Mouse (Mus musculus): ENCODE measurements at regions not wholly inside any gene's neighbourhood (a gene's known extent, or its start where the extent isn't known, plus 50 kb on each side); places are given as distances from the start of the nearest gene placed in this dataset.

DNA sequence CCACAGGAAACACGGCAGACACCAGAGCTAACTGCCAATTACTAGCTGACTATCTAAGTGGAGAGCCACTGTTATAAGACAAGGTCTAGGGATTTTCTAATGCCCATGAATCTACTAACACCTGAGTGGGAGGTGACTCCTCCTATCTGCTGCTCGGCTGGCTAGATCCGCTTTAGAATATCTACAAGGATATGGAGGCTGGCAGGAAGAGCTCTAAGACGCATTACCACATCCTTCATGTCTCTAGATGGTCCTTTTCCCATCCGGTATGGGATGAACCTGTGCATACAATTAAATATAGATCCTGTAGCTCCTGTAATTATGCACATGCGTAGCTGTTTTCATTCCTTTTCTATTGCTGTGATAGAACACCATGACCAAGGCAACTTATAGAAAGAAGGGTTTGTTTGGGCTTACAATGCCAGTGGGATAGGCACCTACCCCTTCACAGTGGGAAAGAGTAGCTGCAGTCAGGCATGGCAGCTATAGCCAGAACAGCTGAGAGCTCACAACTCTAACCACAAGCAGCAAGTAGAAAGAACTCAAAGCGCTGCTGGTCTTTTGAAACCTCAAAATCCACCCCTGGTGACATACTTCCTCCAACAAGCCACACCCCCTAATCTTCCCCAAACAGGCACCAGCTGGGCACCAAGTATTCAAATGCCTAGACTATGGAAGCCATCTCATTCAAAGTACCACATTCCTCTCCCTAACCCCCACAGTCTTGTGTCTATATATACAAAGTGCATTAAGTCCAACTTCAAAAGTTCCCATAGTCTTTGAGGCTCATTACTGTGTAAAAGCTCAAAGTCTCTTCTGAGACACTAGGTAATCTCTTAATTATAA is 319.3 kb downstream of the H2al1j start:
- Histone ChIP-seq H3K4me2 (ENCODE audit: low read depth, low read length) (no peak overlapping the region), H3K27ac (ENCODE audit: low read length) (no peak overlapping the region), H3K27me3 (ENCODE audit: control insufficient read depth, insufficient read depth, low read depth, low read length) (no peaks in the 10 kb centered on the region), H3K36me3 (ENCODE audit: control insufficient read depth, insufficient read depth) (no peaks in the 10 kb centered on the region), H3K9me3 (replicated peaks; ENCODE audit: control insufficient read depth, low read length) (no peaks in the 10 kb centered on the region), H3K9ac (ENCODE audit: low read depth, low read length) (no peak overlapping the region), H3K4me3 (ENCODE audit: low read depth, low read length) (no peak overlapping the region), H3K4me1 (ENCODE audit: control insufficient read depth, low read depth, low read length) (no peaks in the 10 kb centered on the region)
- 53% methylated on average over 7 of the region's 7 CpGs for WGBS (ENCODE audit: insufficient replicate concordance)
- ATAC-seq (ENCODE audit: low read depth): no peak

DNA sequence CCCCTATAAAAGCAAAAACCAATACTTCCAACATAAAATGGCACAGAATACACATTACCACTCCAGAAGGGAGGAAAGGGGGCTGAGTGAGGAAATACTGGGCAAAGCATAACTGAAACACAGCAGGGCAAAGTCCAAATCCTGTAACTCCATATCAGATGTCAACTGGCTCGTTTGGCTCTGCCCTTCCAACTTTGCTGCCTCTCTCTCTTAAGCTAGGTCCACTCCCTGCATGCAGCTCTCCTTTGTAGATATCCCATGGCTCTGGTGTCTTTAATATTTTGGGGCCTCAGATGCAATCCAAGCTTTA is 319.9 kb downstream of the H2al1j start:
- Histone ChIP-seq H3K9me3 (replicated peaks; ENCODE audit: control insufficient read depth, low read length) (no peaks in the 10 kb centered on the region), H3K27ac (ENCODE audit: low read length) (no peak overlapping the region), H3K9ac (ENCODE audit: low read depth, low read length) (no peak overlapping the region), H3K36me3 (ENCODE audit: control insufficient read depth, insufficient read depth) (no peaks in the 10 kb centered on the region), H3K4me1 (ENCODE audit: control insufficient read depth, low read depth, low read length) (no peaks in the 10 kb centered on the region), H3K4me2 (ENCODE audit: low read depth, low read length) (no peak overlapping the region), H3K27me3 (ENCODE audit: control insufficient read depth, insufficient read depth, low read depth, low read length) (no peaks in the 10 kb centered on the region), H3K4me3 (ENCODE audit: low read depth, low read length) (no peak overlapping the region)
- ATAC-seq (ENCODE audit: low read depth): no peak
- 44% methylated on average over 1 of the region's 1 CpGs for WGBS (ENCODE audit: insufficient replicate concordance)

DNA sequence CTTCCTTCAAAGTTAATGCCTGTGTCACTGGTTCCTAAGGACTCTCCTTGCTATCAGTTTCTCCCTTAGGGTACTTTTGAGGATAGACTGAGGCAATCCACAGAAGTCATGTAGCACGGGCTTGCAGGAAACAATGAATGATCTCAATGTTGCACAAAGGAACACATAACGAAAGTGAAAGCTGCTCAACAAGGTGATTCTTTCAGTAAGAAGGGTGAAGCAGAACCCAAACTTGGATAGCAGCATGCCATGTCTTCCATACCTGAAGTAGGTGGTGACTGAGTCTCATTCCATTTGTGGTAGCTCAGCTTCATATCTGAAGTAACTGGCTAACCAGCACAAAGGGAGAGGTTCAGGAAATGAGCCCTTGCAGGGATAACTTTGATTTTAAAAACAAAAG is 325.7 kb downstream of the H2al1j start:
- no peaks in the 10 kb centered on the region for H3K9me3 ChIP-seq (replicated peaks; ENCODE audit: control insufficient read depth, low read length)
- no peaks in the 10 kb centered on the region for H3K4me1 ChIP-seq (ENCODE audit: control insufficient read depth, low read depth, low read length)
- no peak overlapping the region for H3K27ac ChIP-seq (ENCODE audit: low read length)
- H3K4me2 ChIP-seq (ENCODE audit: low read depth, low read length): no peak overlapping the region
- H3K36me3 ChIP-seq (ENCODE audit: control insufficient read depth, insufficient read depth): no peaks in the 10 kb centered on the region
- WGBS (ENCODE audit: insufficient replicate concordance): 59% methylated on average over 2 of the region's 2 CpGs
- H3K27me3 ChIP-seq (ENCODE audit: control insufficient read depth, insufficient read depth, low read depth, low read length): no peaks in the 10 kb centered on the region
- no peak for ATAC-seq (ENCODE audit: low read depth)
- no peak overlapping the region for H3K4me3 ChIP-seq (ENCODE audit: low read depth, low read length)
- no peak overlapping the region for H3K9ac ChIP-seq (ENCODE audit: low read depth, low read length)

GRCm38 (mm10) chrX:11654976-11655375 is 327.4 kb downstream of the H2al1j start:
- Histone ChIP-seq H3K4me1 (ENCODE audit: control insufficient read depth, low read depth, low read length) (no peaks in the 10 kb centered on the region), H3K27ac (ENCODE audit: low read length) (no peak overlapping the region), H3K4me3 (ENCODE audit: low read depth, low read length) (no peak overlapping the region), H3K9me3 (replicated peaks; ENCODE audit: control insufficient read depth, low read length) (no peaks in the 10 kb centered on the region), H3K36me3 (ENCODE audit: control insufficient read depth, insufficient read depth) (no peaks in the 10 kb centered on the region), H3K9ac (ENCODE audit: low read depth, low read length) (no peak overlapping the region), H3K27me3 (ENCODE audit: control insufficient read depth, insufficient read depth, low read depth, low read length) (no peaks in the 10 kb centered on the region), H3K4me2 (ENCODE audit: low read depth, low read length) (no peak overlapping the region)
- 62% methylated on average over 5 of the region's 5 CpGs for WGBS (ENCODE audit: insufficient replicate concordance)
- no peak for ATAC-seq (ENCODE audit: low read depth)

DNA sequence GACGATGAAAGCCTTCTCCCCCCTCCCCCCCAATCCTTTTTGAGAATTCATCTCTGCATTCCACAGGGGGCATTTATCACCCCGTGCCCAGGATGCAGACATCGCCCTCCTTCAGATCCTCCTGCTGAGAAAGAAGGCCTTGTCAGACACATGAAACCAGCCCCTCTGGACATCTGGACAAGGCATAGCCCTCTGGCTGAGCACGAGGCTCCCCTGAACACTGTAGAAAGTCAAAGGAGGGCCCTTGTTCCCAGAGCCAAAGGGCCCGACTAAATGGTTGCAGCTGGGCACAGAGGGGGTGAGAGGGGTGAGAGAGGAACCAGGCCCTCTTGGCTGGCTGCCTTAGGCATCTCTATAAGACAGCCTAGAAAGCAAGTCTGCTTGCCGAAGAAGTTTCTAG is 327.8 kb downstream of the H2al1j start:
- Histone ChIP-seq H3K4me3 (ENCODE audit: low read depth, low read length) (no peak overlapping the region), H3K27me3 (ENCODE audit: control insufficient read depth, insufficient read depth, low read depth, low read length) (no peaks in the 10 kb centered on the region), H3K9ac (ENCODE audit: low read depth, low read length) (no peak overlapping the region), H3K9me3 (replicated peaks; ENCODE audit: control insufficient read depth, low read length) (no peaks in the 10 kb centered on the region), H3K36me3 (ENCODE audit: control insufficient read depth, insufficient read depth) (no peaks in the 10 kb centered on the region), H3K4me2 (ENCODE audit: low read depth, low read length) (no peak overlapping the region), H3K4me1 (ENCODE audit: control insufficient read depth, low read depth, low read length) (no peaks in the 10 kb centered on the region), H3K27ac (ENCODE audit: low read length) (no peak overlapping the region)
- ATAC-seq (ENCODE audit: low read depth): no peak
- 62% methylated on average over 6 of the region's 6 CpGs for WGBS (ENCODE audit: insufficient replicate concordance)

- Histone ChIP-seq H3K27me3 (ENCODE audit: control insufficient read depth, insufficient read depth, low read depth, low read length) (no peaks in the 10 kb centered on the region; the same call in 1 of the 2 replicates), H3K9ac (ENCODE audit: low read depth, low read length) (no peak overlapping the region), H3K9me3 (replicated peaks; ENCODE audit: control insufficient read depth, low read length) (no peaks in the 10 kb centered on the region), H3K36me3 (ENCODE audit: control insufficient read depth, insufficient read depth) (no peaks in the 10 kb centered on the region), H3K4me2 (ENCODE audit: low read depth, low read length) (no peak overlapping the region), H3K4me3 (ENCODE audit: low read depth, low read length) (no peak overlapping the region), H3K27ac (ENCODE audit: low read length) (no peak overlapping the region), H3K4me1 (ENCODE audit: control insufficient read depth, low read depth, low read length) (no peaks in the 10 kb centered on the region)
- 45% methylated on average over 9 of the region's 9 CpGs for WGBS (ENCODE audit: insufficient replicate concordance)
- no peak for ATAC-seq (ENCODE audit: low read depth)
These were observed 330.1 kb downstream of the H2al1j start for GRCm38 (mm10) chrX:11657606-11658254.

GRCm38 (mm10) chrX:11663187-11663829 is 335.7 kb downstream of the H2al1j start:
- no peak overlapping the region for H3K4me3 ChIP-seq (ENCODE audit: low read depth, low read length)
- no peaks in the 10 kb centered on the region for H3K9me3 ChIP-seq (replicated peaks; ENCODE audit: control insufficient read depth, low read length)
- no peaks in the 10 kb centered on the region; the same call in 1 of the 2 replicates for H3K27me3 ChIP-seq (ENCODE audit: control insufficient read depth, insufficient read depth, low read depth, low read length)
- H3K4me1 ChIP-seq (ENCODE audit: control insufficient read depth, low read depth, low read length): peaks cover 5% of the 10 kb centered on the region
- H3K9ac ChIP-seq (ENCODE audit: low read depth, low read length): no peak overlapping the region
- WGBS (ENCODE audit: insufficient replicate concordance): 53% methylated on average over 6 of the region's 6 CpGs
- no peaks in the 10 kb centered on the region for H3K36me3 ChIP-seq (ENCODE audit: control insufficient read depth, insufficient read depth)
- H3K4me2 ChIP-seq (ENCODE audit: low read depth, low read length): no peak overlapping the region
- H3K27ac ChIP-seq (ENCODE audit: low read length): no peak overlapping the region
- no peak for ATAC-seq (ENCODE audit: low read depth)

DNA sequence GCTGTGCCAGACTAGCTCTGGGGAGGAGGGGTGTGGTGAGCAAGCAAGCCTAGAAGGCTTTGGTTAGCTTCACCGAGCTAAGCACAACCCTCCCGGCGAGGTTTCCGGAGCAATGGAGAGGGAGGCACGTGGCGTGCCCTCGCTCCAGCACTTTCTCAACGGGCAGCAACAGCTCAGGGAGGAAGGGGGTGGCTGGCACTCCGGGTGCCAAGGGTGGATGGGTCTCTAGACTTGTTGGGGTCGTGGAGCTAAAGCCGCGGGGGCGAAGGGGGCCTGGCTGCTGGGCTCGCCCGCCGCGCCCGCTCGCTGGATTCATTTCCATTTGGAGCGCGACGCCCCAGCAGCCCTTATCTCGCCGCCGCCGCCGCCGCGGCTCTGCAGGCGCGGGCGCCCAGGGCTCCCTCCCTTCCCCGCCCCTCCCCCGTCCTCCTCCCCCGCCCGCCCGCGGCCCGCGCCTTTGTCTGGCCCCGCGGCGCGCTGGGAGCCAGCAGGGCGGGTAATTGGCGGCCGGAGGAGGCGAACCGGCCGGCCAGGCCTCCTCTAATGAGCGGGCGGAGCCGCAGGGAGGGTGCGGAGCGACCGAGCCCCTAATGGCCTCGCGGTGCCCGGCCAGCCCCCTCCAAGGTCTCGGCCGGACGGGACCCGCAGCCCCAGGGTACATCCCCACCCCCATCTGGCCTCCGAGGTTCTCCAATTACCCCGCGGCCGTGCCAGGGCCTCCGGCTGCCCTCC is 336.9 kb downstream of the H2al1j start:
- no peaks in the 10 kb centered on the region for H3K9me3 ChIP-seq (replicated peaks; ENCODE audit: control insufficient read depth, low read length)
- peaks cover 5% of the 10 kb centered on the region for H3K4me1 ChIP-seq (ENCODE audit: control insufficient read depth, low read depth, low read length)
- no peaks in the 10 kb centered on the region; the same call in 1 of the 2 replicates for H3K27me3 ChIP-seq (ENCODE audit: control insufficient read depth, insufficient read depth, low read depth, low read length)
- no peaks in the 10 kb centered on the region for H3K36me3 ChIP-seq (ENCODE audit: control insufficient read depth, insufficient read depth)
- peak overlapping the region; percentile 74 for H3K9ac ChIP-seq (ENCODE audit: low read depth, low read length)
- H3K4me3 ChIP-seq (ENCODE audit: low read depth, low read length): peak overlapping the region; percentile 65
- H3K4me2 ChIP-seq (ENCODE audit: low read depth, low read length): peak overlapping the region; percentile 79
- H3K27ac ChIP-seq (ENCODE audit: low read length): peak overlapping the region; percentile 59; the same call in 1 of the 2 replicates
- peak; percentile 91 for ATAC-seq (ENCODE audit: low read depth)
- 10% methylated on average over 36 of the region's 68 CpGs for WGBS (ENCODE audit: insufficient replicate concordance)

Measured in liver, embryonic 16.5 days (tissue).